Mouse (Mus musculus) ES-Bruce4 (cell line): ENCODE measurements around the gene Sgce. TPM values are rescaled to one million over a fixed set of nuclear protein-coding genes. Genes with fewer than 3 reads are reported as not detected.

Experiments
- H3K27ac ChIP-seq: 2 replicates; pipeline ENCODE4 v1.5.1; 2012; ENCODE audit warnings: low read length, inconsistent platforms; ENCODE audit not compliant: insufficient read depth
- H3K27me3 ChIP-seq: 2 replicates; pipeline ENCODE4 v1.6.1; 2012; ENCODE audit warnings: mild to moderate bottlenecking, low read length, inconsistent platforms; ENCODE audit not compliant: control insufficient read depth, poor library complexity, insufficient read depth, severe bottlenecking
- H3K36me3 ChIP-seq: 2 replicates; pipeline ENCODE4 v1.6.1; 2012; ENCODE audit warnings: inconsistent platforms, mild to moderate bottlenecking, low read length, moderate library complexity; ENCODE audit not compliant: control insufficient read depth, poor library complexity, insufficient read depth, severe bottlenecking
- H3K4me1 ChIP-seq: one replicate; pipeline ENCODE4 v1.8.1; 2011; ENCODE audit warnings: low read length; ENCODE audit not compliant: control insufficient read depth, insufficient read depth
- H3K4me3 ChIP-seq: 2 replicates; pipeline ENCODE4 v1.5.1; 2011; ENCODE audit warnings: low read depth, mild to moderate bottlenecking, low read length
- H3K9ac ChIP-seq: 2 replicates; pipeline ENCODE4 v1.6.1; 2012; ENCODE audit warnings: low read depth, mild to moderate bottlenecking, inconsistent platforms; ENCODE audit not compliant: poor library complexity, severe bottlenecking
- H3K9me3 ChIP-seq: replicated peaks from 2 replicates; pipeline ENCODE4 v1.6.1; 2012; ENCODE audit warnings: mild to moderate bottlenecking, low read length, inconsistent platforms; ENCODE audit not compliant: control insufficient read depth, poor library complexity, insufficient read depth, severe bottlenecking
- CTCF ChIP-seq: IDR thresholded peaks from one replicate; pipeline ENCODE4 v1.8.1; 2011; ENCODE audit warnings: low read depth, low read length
- EP300 ChIP-seq: IDR thresholded peaks from 2 replicates; pipeline ENCODE4 v1.6.1; 2011; ENCODE audit warnings: low read depth, low read length; ENCODE audit not compliant: insufficient read depth
- POLR2A ChIP-seq: IDR thresholded peaks from one replicate; pipeline ENCODE4 v1.8.1; 2011; ENCODE audit warnings: low read length; ENCODE audit not compliant: insufficient read depth
- polyA plus RNA-seq: library from polyadenylated mRNA; stranded (reverse); fragments of >200 nt; gene quantifications from 2 replicates; pipeline ENCODE4 v1.2.4, GENCODE M21; 2011; ENCODE audit warnings: low read depth; ENCODE audit not compliant: missing spikeins, insufficient read depth, insufficient read length

Sgce gene
- polyA plus RNA-seq, 1 experiment = 35.6 TPM

- H3K27ac ChIP-seq = no peak overlapping the region
- H3K36me3 ChIP-seq = no peaks in the 10 kb centered on the region
- no peaks in the 10 kb centered on the region for H3K4me1 ChIP-seq
- no peaks in the 10 kb centered on the region for H3K9me3 ChIP-seq
- TF ChIP-seq POLR2A = no peak
- no peak for TF ChIP-seq EP300
- TF ChIP-seq CTCF = no peak
- no peak overlapping the region for H3K9ac ChIP-seq
- H3K27me3 ChIP-seq = no peaks in the 10 kb centered on the region
- no peak overlapping the region for H3K4me3 ChIP-seq
Measured at GRCm38 (mm10) chr6:4694672-4695231, 52.3 kb downstream of the Sgce start.

GRCm38 (mm10) chr6:4693544-4693943 lies 53.5 kb downstream of the Sgce start:
- Histone ChIP-seq H3K4me3 (no peak overlapping the region), H3K27ac (no peak overlapping the region), H3K9me3 (no peaks in the 10 kb centered on the region), H3K4me1 (no peaks in the 10 kb centered on the region), H3K27me3 (no peaks in the 10 kb centered on the region), H3K36me3 (no peaks in the 10 kb centered on the region), H3K9ac (no peak overlapping the region)
- TF ChIP-seq CTCF = no peak
- TF ChIP-seq EP300 = no peak
- no peak for TF ChIP-seq POLR2A

GRCm38 (mm10) chr6:4690438-4690837 lies 56.6 kb downstream of the Sgce start:
- Histone ChIP-seq H3K9ac (no peak overlapping the region), H3K36me3 (no peaks in the 10 kb centered on the region), H3K4me1 (no peaks in the 10 kb centered on the region), H3K27me3 (no peaks in the 10 kb centered on the region), H3K4me3 (no peak overlapping the region), H3K27ac (no peak overlapping the region), H3K9me3 (no peaks in the 10 kb centered on the region)
- TF ChIP-seq CTCF = no peak
- TF ChIP-seq EP300 = no peak
- no peak for TF ChIP-seq POLR2A

- no peaks in the 10 kb centered on the region for H3K4me1 ChIP-seq
- peak; percentile 83 for TF ChIP-seq EP300
- TF ChIP-seq POLR2A = no peak
- no peak for TF ChIP-seq CTCF
- no peak overlapping the region for H3K4me3 ChIP-seq
- no peaks in the 10 kb centered on the region for H3K36me3 ChIP-seq
- no peak overlapping the region for H3K9ac ChIP-seq
- no peaks in the 10 kb centered on the region for H3K9me3 ChIP-seq
- H3K27me3 ChIP-seq = no peaks in the 10 kb centered on the region
- H3K27ac ChIP-seq = peak overlapping the region; percentile 64
Measured at GRCm38 (mm10) chr6:4684706-4685340, 62.2 kb downstream of the Sgce start.

GRCm38 (mm10) chr6:4680576-4680975 lies 66.4 kb downstream of the Sgce start:
- H3K4me3 ChIP-seq = no peak overlapping the region
- no peak overlapping the region for H3K9ac ChIP-seq
- no peak overlapping the region for H3K27ac ChIP-seq
- H3K36me3 ChIP-seq = no peaks in the 10 kb centered on the region
- no peaks in the 10 kb centered on the region for H3K4me1 ChIP-seq
- H3K27me3 ChIP-seq = no peaks in the 10 kb centered on the region
- H3K9me3 ChIP-seq = no peaks in the 10 kb centered on the region
- TF ChIP-seq POLR2A (no peak), EP300 (no peak), CTCF (no peak)

GRCm38 (mm10) chr6:4679981-4680380 lies 67.0 kb downstream of the Sgce start:
- H3K36me3 ChIP-seq = no peaks in the 10 kb centered on the region
- no peak overlapping the region for H3K27ac ChIP-seq
- no peaks in the 10 kb centered on the region for H3K9me3 ChIP-seq
- no peaks in the 10 kb centered on the region for H3K4me1 ChIP-seq
- TF ChIP-seq CTCF = no peak
- TF ChIP-seq EP300 = no peak
- no peak for TF ChIP-seq POLR2A
- no peak overlapping the region for H3K4me3 ChIP-seq
- H3K27me3 ChIP-seq = no peaks in the 10 kb centered on the region
- H3K9ac ChIP-seq = no peak overlapping the region
